Mouse (Mus musculus): ENCODE results near the gene Tmem121. TPM values are rescaled to one million over a fixed set of nuclear protein-coding genes. Genes with fewer than 3 reads are reported as not detected.

Tmem121 gene
- polyA plus RNA-seq (2015; fragmentation: Nextera tagmentation; extraction: Ambion mirVana) = 6.4 and 6.9 TPM in 2 replicates

DNA sequence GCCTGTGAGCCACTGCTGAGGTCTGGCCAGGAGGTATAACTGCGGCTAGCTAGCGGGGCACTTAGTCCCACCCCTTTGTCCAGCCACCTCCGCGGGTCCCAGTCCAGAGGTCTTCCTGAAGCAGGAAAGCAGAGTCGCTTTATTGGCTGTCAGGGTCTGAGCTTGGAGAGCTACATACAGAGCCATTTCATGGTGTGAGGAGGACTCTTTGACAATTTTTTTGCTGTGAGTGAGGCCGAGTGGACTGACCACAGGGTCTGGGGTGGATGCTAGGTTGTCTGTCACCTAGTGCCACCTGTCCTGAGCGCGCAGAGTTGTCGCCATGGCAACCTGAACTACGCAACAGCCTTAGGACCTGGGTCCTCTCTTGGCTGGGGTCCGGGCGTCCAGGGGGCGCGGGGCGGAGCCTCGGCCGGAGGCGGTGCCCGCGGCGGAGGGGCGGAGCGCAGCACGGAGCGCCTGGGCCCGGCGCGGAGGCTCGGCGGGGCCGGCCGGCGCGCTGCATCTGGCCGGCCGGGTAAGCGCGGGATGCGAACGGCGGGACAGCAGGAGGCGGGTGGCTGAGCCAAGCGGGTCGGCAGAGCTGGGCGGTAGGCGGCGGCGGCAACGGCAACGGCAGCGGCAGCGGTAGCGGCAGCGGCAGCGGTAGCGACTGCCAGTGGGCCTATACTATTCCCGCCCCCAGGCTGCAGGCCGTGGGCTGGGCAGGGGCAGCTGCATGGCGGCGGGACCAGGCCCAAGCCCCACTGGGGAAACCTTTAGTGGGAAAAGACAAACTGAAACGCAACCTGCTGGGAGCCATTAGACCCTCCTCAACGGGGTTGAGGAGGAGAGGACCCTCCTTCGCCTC, at the start of gene Tmem121:
Gene Tmem121 (plus strand): TSS at position 489 of the 850 bp plus-strand sequence.
- peak; percentile 14 for DNase-seq (ENCODE audit: low spot score)
- Histone ChIP-seq H3K27me3 (ENCODE audit: insufficient read depth, low read length) (no peaks in the 10 kb centered on the region; the same call in 1 of the 2 replicates), H3K9ac (ENCODE audit: low read depth, low read length) (peak within 1 kb of the TSS; percentile 52), H3K4me1 (replicated peaks; ENCODE audit: insufficient read depth, low read length) (peaks cover 18% of the 10 kb centered on the region), H3K4me3 (replicated peaks; ENCODE audit: low read depth, low read length) (peak within 1 kb of the TSS; percentile 52), H3K4me2 (ENCODE audit: low read length) (peak within 1 kb of the TSS; percentile 88), H3K27ac (no peak within 1 kb of the TSS), H3K36me3 (ENCODE audit: insufficient read depth, low read length) (no peaks in the 10 kb centered on the region), H3K9me3 (replicated peaks; ENCODE audit: low read length) (no peaks in the 10 kb centered on the region)
- WGBS = 1% methylated on average over 63 of the region's 63 CpGs
- TF ChIP-seq CTCF (IDR thresholded peaks at IDR 0.05; ENCODE audit: low read depth) = no peak
- peak; percentile 33; the same call in 1 of the 2 replicates for ATAC-seq (replicated peaks; ENCODE audit: low FRiP score, low read depth)

DNA sequence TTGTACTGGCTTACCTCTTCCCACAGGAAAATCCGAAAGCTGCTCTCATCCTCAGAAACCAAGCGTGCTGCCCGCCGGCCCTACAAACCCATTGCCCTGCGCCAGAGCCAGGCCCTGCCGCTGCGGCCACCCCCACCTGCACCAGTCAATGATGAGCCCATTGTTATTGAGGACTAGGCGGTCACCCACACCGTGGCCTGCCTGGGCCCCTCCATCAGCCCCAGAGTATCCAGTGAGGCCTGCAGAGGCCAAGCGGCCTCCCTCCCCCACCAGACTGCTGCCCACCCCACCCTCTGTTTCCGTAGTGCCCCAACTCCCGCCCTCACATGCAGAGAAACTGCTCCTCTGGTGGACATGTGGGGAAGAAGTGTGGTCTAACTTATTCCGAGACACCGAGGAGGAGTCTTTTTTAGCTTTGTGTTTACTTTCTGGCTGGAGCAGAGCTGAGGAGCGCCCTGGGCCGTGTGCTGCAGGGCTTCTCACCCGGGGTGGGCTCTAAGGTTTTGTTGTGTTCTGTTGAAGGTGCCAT, 49.2 kb upstream of the Tmem121 start:
- Histone ChIP-seq H3K27me3 (ENCODE audit: insufficient read depth, low read length) (no peaks in the 10 kb centered on the region), H3K36me3 (ENCODE audit: insufficient read depth, low read length) (peaks cover 59% of the 10 kb centered on the region), H3K9me3 (replicated peaks; ENCODE audit: low read length) (no peaks in the 10 kb centered on the region), H3K9ac (ENCODE audit: low read depth, low read length) (no peak overlapping the region), H3K4me1 (replicated peaks; ENCODE audit: insufficient read depth, low read length) (peaks cover 18% of the 10 kb centered on the region), H3K27ac (no peak overlapping the region), H3K4me2 (ENCODE audit: low read length) (no peak overlapping the region), H3K4me3 (replicated peaks; ENCODE audit: low read depth, low read length) (no peak overlapping the region)
- ATAC-seq (replicated peaks; ENCODE audit: low FRiP score, low read depth) = no peak
- WGBS = 79% methylated on average over 17 of the region's 17 CpGs
- DNase-seq (ENCODE audit: low spot score) = no peak
- TF ChIP-seq CTCF (IDR thresholded peaks at IDR 0.05; ENCODE audit: low read depth) = no peak

DNA sequence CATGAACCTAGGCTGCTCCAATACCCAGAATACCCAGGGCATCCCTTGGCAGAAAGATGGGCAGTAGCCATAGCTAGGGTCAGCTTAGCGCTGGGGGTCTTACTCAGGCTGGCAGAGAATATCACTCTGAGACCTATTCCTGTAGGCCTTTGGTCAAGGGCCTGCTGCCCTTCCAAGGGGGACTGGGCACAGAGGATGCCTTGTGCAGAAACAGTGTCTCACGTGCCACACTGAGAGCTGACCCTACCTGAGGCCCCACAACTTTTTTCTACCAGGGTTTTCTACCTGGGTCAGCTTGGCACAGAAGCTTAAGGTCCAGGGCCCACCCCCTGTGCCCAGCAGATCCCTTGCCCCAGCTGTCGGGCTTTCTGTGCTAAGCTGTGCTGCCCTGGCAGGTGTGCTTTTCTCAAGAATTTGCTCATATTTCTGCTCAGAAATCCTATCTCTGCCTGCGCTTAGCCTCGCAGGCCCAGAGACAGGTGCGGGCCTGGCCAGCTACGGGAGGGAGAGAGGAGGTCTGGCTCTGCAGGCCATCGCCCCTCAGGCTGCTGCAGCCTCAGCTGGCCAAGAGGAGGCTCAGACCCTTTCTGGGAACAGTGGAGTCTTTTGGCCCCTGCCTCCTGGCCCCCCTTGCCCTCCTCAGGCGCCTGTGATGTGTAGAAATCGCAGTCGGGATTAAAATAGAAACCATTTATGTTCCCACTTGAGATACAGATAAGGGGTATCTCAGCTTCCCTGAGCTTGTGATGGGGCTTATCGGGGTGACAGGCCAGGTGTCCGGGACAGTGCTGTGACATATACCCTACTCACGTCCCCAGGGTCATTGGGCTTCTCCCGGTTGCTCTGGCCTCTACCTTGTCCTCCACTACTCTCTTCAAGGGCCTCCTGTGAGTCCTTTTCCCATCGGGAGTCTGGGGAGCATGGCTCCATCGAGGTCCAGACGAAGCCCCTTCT, 48.2 kb upstream of the Tmem121 start:
- peaks cover 49% of the 10 kb centered on the region for H3K36me3 ChIP-seq (ENCODE audit: insufficient read depth, low read length)

DNA sequence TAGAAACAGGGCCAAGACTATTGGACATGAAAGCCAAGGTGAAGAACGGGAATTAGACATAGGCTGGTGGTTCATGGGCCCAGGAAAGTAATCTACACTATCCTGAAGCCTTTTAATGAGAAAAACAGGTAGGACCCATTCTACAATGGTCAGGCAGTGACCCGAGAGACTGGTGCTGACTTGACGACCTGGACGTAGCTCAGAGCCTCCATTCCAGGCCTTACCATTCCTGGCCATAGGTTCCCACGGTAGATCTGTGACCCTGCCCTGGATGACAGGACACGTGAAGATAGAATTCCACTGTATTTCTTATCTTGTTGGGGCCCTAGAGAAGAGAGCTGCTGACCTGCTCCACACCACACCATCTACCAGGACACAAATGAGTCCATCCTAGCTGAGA, 47.4 kb upstream of the Tmem121 start:
- peaks cover 43% of the 10 kb centered on the region for H3K36me3 ChIP-seq (ENCODE audit: insufficient read depth, low read length)
- no peak overlapping the region for H3K4me2 ChIP-seq (ENCODE audit: low read length)
- H3K4me1 ChIP-seq (replicated peaks; ENCODE audit: insufficient read depth, low read length) = peaks cover 33% of the 10 kb centered on the region
- 69% methylated on average over 6 of the region's 6 CpGs for WGBS
- no peak overlapping the region for H3K9ac ChIP-seq (ENCODE audit: low read depth, low read length)
- H3K27ac ChIP-seq = no peak overlapping the region
- DNase-seq (ENCODE audit: low spot score) = no peak
- no peak for TF ChIP-seq CTCF (IDR thresholded peaks at IDR 0.05; ENCODE audit: low read depth)
- no peaks in the 10 kb centered on the region for H3K27me3 ChIP-seq (ENCODE audit: insufficient read depth, low read length)
- no peak overlapping the region for H3K4me3 ChIP-seq (replicated peaks; ENCODE audit: low read depth, low read length)
- ATAC-seq (replicated peaks; ENCODE audit: low FRiP score, low read depth) = no peak
- H3K9me3 ChIP-seq (replicated peaks; ENCODE audit: low read length) = no peaks in the 10 kb centered on the region

More for the DNA sequence above, 48.2 kb upstream of the Tmem121 start:
- no peak overlapping the region for H3K4me2 ChIP-seq (ENCODE audit: low read length)
- no peak overlapping the region for H3K27ac ChIP-seq
- no peak for DNase-seq (ENCODE audit: low spot score)
- peaks cover 27% of the 10 kb centered on the region for H3K4me1 ChIP-seq (replicated peaks; ENCODE audit: insufficient read depth, low read length)
- H3K4me3 ChIP-seq (replicated peaks; ENCODE audit: low read depth, low read length) = no peak overlapping the region
- no peak overlapping the region for H3K9ac ChIP-seq (ENCODE audit: low read depth, low read length)
- H3K9me3 ChIP-seq (replicated peaks; ENCODE audit: low read length) = no peaks in the 10 kb centered on the region
- WGBS = 90% methylated on average over 18 of the region's 18 CpGs
- no peak for TF ChIP-seq CTCF (IDR thresholded peaks at IDR 0.05; ENCODE audit: low read depth)
- no peaks in the 10 kb centered on the region for H3K27me3 ChIP-seq (ENCODE audit: insufficient read depth, low read length)
- no peak for ATAC-seq (replicated peaks; ENCODE audit: low FRiP score, low read depth)

- peak overlapping the region; percentile 50; the same call in 1 of the 2 replicates for H3K4me3 ChIP-seq (replicated peaks; ENCODE audit: low read depth, low read length)
- DNase-seq (ENCODE audit: low spot score) (no peak), ATAC-seq (replicated peaks; ENCODE audit: low FRiP score, low read depth) (peak; percentile 5; the same call in 1 of the 2 replicates)
- peaks cover 39% of the 10 kb centered on the region for H3K4me1 ChIP-seq (replicated peaks; ENCODE audit: insufficient read depth, low read length)
- TF ChIP-seq CTCF (IDR thresholded peaks at IDR 0.05; ENCODE audit: low read depth) = peak; percentile 10; the same call in 1 of the 2 replicates
- H3K9ac ChIP-seq (ENCODE audit: low read depth, low read length) = no peak overlapping the region
- peak overlapping the region; percentile 79 for H3K4me2 ChIP-seq (ENCODE audit: low read length)
- no peaks in the 10 kb centered on the region for H3K9me3 ChIP-seq (replicated peaks; ENCODE audit: low read length)
- H3K36me3 ChIP-seq (ENCODE audit: insufficient read depth, low read length) = peaks cover 34% of the 10 kb centered on the region
- no peaks in the 10 kb centered on the region for H3K27me3 ChIP-seq (ENCODE audit: insufficient read depth, low read length)
- WGBS = 44% methylated on average over 11 of the region's 11 CpGs
- peak overlapping the region; percentile 90 for H3K27ac ChIP-seq
These were observed 46.5 kb upstream of the Tmem121 start for GRCm38 (mm10) chr12:113138901-113139864.

Measured in kidney, postnatal 0 days (tissue).